Mouse (Mus musculus) layer of hippocampus, postnatal 10 days (tissue): Measurements from ENCODE around the gene Akt2. TPM values are rescaled to one million over a fixed set of nuclear protein-coding genes. Genes with fewer than 3 reads are reported as not detected.

Experiments
- DNase-seq, 2 experiments: peaks; one replicate each; pipeline ENCODE4 v3.0.0; 2021; ENCODE audit warnings: low spot score in 2 of 2
- long read RNA-seq: library from polyadenylated mRNA; stranded (forward); transcript quantifications from one replicate; pipeline ENCODE4 v2.0.0, GENCODE M21; 2023
- total RNA-seq, 2 experiments: library from RNA; stranded (reverse); gene quantifications; 2 replicates each; pipeline ENCODE4 v1.2.3; 2021

Akt2 gene
- 10 to 100 TPM; 92.7 to 94.8 TPM for total RNA-seq
- long read RNA-seq, full-length matches to known transcripts, result 52 of 86 reads
- long read RNA-seq, partial matches to known transcripts, result 24 of 86 reads
- long read RNA-seq, other reads (novel, unspliced or antisense), result 10 of 86 reads

DNA sequence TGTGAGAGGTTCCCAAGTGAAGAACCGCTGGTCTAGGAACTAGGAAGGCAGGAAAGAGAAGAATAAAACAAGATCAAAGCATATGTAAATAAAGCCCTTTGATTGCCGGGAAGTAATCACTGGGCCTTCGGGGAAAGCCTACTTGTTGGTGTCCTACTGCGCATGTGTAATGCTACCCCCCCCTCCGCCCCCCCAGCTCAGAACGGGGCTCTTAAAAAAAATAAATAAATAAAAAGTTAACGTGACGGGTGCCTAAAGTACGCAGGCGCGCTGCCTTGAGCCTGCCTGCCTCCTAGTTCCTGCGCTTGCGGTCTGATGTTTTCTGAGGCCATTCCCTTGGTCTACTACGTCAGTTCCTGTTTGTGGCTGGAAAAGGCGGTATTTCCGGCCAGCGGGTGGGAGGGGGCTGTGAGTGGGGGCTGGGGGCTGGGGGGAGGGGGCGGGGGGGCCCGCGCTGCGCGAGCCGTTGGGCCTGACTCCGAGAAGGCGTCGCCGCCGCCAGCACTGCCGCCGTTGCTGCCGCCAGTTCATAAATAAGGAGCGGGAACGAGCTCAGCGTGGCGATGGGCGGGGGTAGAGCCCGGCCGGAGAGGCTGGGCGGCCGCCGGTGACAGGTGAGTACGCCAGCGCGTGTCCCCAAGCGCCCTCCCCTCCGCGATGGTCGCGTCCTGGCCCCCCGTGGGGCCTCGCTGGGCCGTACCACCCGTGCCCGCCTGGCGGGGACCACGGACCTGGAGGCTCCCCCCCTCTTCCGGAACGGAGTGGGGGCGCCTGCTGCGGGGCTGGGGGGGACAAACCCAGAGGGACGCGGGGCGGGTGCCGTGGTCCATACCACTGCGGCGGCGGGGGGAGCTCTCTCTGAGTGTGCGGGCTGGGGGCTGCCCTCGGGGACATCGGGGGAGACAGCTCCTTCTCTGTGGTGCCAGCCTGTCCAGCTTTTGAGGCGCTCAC, at the start of gene Akt2:
Akt2 (plus strand) TSS at position 287 of the 951 bp plus-strand sequence.
- DNase-seq, result peak; percentile 92 to 95

DNA sequence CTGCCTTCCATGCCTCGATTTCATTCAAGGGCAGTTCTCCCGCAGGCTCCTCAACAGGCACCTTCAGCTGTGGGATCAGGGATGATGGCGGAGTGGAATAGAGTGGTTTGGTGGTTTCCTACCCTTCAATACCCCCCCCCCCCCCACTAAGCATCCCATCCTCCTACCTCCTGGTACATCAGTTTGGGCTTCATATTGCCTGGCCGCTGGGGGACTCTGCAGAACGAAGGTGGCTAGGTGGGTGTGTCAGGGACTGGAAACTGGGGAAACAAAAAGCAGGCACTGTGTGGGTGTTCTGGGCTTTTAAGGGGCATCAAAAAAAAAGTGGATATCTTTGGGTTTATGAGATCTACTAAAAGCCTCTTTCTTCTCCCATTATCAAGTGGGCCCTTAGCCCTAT, 49.4 kb upstream of the Akt2 start:
- DNase-seq, result no peak

DNA sequence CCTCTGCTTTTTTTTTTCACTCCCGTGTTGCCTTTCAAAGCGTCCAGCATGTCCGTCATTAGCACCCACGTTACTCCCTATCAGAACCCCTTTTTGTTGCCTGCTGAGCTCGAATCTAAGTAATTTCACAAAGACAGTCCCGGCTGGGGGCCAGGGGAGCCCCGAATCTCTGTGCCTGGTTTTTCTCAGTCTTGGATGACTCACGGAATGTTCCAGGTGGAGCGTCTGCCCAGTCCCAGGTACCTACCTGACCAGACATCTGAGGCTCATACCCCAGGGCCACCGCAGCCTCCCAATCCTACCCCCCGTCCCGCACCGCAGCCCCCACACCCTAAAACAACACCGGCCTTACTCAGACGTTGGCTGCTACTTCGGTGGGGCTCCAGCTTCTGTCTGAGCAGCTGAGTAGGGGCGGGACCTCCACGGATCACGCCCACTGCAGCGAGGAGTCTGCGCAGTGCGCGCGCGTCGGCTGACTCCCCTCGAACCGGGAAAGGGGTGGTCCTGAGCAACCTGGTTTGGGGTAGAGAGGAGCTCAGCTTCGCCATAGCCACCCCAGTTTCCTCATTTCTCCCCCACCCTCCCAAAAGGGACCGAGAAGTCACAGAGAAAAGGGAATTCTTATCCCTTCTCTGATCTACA, 48.8 kb upstream of the Akt2 start:
- peak; percentile 88 to 92 for DNase-seq

DNA sequence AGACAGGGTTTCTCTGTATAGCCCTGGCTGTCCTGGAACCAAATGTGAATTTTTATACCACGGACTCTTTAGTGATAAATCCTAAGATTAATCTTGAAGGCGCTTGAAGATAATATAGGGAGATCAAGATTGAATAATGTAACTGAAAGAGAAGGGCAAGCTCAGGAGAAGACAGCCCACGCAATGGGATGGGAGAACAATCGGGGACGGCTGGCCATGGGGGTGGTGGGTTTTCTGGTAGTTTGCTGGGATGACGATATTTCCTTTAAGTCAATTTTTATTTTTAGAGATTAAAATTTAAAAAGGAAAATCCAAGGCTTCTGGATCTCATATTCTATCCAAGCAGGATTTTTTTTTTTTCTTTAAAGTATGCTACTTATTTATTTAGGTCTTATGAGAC, 48.3 kb upstream of the Akt2 start:
- no peak for DNase-seq

DNA sequence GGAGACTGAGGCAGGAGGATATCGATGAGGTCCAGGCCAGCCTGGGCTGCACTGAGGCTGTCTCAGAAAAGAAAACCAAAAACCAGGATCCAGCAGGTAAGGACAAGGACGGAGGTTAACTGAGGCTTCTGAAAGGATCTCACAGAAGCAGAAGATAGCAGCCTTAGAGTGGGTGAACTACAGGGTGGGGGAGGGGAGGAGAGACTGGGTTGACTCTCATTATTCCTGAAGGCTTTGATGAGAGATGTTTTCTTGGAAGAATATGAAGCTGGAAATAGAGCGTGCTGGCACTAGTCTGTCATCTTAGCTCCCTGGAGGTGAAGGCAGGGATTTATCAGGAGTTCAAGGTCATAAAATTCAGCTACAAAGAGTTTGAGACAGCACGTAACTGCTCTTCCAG, 47.5 kb upstream of the Akt2 start:
- no peak for DNase-seq

DNA sequence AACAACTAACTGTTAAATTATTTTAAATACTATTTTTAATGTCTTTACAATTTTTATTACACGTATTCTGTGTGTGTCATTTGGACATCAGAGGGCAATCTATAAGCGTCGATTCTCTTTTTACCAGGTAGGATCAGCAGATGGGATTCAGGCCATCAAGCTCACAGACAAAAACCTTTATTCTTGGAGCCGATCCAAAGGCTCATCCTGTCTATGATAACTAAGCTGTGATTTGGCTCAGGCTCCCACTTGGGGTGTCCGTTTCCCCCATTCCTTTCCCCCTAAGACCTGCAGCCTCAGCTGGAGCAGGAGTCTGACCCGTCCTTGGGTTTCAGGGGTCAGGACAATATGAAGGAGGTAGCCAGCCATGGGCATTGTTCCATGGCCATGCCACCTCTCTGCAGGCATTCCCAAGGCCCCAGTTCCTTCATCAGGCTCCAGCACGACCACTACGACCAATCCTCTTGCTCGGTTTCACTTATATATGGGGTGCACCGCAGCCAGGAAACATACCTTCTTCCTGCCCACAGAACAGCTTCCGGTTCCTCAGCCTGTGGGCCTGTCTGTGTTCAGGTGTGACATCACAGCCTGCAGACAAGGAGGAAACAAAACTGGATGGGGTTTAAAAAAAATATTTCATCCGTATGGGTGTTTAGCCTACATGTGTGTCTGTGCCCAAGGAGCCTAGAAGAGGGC, 46.5 kb upstream of the Akt2 start:
- no peak for DNase-seq

DNA sequence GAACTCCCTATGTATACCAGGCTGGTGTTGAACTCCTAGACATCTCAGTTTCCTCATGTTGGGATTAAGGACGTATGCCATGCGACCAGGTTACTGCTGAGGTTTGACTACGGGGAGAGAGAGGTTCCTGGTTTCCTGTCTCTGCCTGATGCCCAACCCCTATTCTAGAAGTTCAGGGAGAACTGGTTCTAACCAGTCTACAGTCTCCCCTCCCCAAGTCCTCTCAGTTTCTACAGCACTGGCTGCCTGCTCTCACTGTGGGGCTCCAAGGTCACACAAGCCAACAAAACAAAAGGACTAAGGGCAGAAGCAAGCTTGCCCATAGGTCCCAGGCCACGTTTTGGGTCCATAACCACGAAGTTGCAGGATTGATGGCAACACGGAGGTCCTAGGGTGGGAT, 41.8 kb upstream of the Akt2 start:
- DNase-seq, result no peak

DNA sequence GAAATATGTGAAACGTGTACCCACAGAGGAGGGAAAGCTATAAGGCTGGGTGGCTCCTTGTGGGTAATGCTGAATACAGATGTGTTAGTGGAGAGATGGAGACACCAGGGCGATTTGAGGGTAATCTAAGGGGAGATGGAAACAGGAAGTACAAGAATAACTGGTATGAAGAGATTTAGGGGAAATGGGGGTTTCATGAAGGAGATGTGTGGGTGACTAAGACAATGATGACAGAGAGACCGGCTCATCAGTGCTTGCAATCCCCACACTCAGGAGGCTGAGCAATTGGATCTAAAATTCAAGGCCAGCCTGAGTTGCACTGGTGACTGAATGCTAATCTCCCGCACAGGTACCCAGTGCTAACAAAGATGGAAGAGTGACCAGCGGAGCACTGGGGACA, 39.3 kb upstream of the Akt2 start:
- DNase-seq, result no peak

DNA sequence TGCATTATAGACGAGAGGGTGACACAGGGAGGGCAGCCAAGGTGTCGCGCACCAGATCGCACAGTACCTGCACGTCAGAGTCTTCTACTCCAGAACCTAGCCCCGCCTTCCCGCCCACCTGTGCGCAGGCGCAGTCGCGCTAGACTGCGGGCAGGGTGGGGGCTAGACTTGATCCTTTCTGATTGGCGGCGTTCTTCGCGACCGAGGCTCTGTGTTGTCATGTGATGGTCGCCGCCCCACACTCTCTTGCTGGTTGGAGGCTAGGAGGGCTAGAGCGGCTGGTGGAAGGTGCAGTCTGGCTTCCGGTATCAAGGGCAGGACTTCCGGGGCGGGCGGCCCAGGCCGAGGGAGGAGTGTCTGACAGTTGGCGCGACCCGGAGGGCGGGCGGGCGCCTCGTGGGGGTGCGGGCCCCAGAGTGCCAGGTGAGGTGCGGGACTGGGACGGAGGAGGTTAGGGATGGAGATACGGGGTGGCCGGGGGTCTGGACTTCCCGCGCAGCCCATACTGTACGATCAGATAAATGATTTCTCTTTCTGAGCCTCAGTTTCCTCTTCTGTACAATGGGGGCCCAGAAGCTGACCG, 38.3 kb upstream of the Akt2 start, which contains the start of the genes Pld3 and 2310022A10Rik:
Pld3 (minus strand) TSS at position 288 of the 583 bp plus-strand sequence.
2310022A10Rik (plus strand) TSS at position 303 of the 583 bp plus-strand sequence.
- DNase-seq, result peak; percentile 92 to 95

DNA sequence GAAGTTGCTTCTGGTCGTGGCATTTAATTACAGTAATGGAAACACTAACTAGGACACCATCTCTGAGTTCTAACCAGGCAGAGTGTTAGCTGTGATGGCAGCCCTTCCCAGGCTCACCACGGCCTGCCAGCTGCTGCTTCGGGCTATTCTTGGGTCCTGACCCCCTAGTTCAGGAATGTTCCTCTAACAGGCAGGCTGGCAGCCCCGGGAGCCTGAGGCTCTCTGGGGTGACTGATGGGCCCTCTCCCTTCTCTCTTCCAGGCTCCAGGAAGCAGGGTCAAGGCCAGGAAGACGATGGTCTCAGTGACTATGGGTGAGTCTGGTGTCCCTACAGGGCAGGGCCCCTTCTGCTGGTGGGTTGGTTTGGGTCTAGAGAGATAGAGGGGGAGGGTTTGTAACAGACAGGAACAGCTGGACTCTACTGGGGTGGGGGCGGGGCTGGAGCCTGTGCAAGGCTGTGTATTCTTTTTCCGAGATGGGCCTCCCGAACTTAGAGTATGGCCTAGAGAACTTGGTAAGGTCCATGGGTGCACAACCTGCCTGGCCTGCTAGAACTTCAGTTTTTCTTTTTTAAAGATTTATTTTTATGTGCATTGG, 31.0 kb upstream of the Akt2 start:
- no peak for DNase-seq

DNA sequence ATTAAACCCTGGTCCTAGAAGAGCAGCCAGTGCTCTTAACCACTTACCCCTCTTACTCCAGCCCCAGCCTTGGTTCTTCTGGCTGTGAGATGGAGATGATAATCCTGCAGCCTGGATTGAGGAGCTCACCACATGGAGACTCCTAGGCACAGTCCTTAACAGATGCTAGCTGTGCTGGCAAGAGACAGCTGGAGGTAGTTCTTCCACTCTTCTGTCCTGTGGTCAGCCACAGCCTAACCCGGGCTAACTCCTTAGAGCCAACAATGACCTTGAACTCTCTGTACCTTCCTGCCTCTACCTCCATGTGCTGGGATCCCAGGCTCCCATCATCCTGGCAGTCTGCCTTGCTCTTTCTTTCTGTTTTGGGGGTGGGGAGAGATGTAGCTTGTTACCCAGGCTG, 30.4 kb upstream of the Akt2 start:
- DNase-seq, result no peak

DNA sequence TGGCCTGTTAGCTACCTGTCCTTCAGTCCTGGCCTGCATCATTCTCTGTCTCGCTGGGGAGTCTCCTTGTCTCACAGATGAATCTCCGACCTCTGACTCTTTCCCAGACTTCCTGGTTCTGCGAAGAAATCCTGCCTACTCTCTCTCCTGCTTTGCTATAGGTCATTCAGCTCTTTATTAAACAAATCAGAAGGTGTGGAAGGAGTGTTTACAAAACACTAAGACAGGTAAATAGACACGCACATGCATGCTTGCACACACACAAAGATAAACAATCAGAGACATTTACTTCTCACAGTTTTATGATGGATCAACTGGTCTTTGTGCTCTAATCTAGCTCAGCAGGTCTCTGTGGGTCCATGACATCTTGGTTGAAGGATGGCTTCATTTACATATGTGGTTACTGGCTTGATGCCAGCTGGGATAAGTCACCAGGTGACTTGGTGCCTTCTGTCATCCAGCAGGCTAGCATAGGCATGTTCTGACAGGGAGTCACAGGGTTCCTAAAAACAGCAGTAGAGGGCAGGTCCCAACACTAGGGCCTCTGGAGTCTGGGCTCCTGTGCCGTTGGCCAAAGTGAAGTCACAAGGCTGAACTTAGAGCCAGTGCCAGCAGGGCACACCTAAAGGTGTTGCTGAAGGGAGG, 21.6 kb upstream of the Akt2 start:
- no peak for DNase-seq

DNA sequence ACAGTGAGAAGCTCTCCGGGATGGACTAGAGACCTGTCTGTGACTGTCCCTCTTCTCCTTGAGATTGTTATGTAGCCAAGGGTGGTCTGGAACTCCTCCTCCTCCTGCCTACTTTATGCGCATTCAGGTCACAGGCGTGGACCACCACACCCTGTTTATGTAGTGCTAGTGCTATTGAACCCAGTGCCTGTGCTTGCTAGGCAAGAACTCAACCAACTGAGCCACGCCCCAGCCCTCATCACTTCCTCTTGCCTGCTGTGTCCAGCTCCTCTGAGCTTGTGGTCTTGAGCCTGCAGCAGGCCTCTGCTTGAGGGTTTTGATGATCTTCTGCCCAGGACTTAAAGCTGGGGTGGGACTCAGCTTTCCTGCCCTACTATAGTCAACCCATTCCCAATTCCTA, 19.2 kb upstream of the Akt2 start:
- no peak for DNase-seq

DNA sequence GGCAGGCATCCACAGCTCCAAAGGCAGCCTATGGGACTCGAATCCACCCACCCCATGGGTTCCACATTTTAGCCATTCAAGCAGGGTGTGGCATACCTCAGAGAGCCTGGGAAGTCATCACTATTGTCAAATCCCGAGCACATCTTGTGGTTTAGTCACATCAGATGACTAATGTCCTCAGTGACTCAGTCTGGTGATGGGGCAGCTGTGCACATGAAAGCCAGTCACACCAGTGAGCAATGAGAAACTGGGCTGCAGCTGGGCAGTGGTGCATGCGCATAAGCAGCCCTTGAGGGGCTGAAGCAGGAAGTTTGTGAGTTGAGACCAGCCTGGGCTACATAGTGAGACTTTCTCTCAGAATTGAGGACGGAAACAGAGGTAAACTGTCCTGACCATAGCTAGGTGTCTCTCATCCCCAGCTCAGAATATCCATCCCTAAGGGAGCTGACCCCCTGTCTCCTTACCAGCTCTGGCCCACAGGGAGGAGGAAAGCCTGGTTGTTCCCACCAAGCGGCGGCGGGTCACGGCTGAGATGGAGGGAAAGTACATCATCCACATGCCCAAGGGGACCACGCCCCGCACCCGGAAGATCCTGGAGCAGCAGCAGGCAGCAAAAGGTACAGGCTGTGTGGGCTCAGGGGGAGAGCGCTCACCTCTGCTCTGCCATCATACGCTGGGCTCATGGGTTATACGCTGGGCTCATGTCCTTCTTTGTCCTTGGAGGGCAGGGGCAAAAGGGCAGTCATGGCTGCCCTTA, 17.1 kb upstream of the Akt2 start:
- no peak for DNase-seq

DNA sequence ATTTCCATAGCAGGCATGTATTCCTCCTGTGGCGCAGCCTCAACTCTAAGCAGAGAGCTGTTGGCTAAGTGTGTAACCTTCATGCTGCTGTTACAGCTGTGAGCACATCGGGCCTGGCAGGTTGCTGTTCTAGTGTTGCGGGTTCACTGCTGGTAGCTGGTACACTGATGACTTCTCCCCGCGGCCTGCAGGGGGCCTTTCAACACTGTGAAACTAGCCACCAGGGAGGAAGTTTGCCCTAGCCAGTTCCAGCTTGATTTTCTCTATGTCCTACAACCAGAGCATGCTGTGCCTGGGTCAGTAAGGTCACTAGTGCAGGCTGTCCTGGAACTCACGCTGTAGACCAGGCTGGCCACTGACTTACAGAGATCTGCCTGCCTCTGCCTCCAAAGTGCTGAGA, 14.4 kb upstream of the Akt2 start:
- peak; percentile 46 to 58 for DNase-seq

DNA sequence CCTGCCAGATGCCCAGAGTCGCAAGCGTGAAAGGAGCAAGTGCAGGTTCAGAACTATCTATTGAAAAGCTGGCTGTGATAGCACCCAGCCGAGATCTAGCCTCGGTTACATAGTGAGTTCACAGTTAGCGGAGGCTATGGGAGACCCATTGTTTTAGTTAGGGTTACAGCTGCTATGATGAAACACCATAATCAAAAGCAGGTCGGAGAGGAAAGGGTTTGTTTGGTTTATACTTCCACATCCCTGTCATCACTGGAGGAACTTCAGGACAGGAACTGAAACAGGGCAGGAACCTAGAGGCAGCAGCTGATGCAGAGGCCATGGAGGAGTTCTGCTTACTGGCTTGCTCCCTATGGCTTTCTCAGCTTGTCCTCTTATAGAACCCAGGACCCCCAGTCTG, 13.8 kb upstream of the Akt2 start:
- DNase-seq, result no peak

DNA sequence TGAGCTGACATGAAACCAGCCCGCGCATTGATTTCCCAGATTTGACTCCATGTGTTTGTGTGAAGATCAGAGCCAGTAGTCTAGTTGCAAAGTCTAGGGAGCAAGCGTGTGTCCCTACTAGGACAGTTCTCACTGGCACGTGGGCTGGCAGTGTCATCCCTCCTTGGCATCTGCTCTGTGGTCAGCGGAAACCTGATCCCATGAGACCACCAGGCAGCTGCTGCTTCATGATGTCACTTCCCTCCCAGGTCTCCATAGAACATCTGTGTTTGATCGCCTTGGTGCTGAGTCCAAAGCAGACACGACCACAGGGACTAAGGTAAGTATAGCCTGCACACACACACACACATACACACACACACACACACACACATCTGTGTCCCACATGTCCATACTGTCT, 12.9 kb upstream of the Akt2 start:
- no peak for DNase-seq

DNA sequence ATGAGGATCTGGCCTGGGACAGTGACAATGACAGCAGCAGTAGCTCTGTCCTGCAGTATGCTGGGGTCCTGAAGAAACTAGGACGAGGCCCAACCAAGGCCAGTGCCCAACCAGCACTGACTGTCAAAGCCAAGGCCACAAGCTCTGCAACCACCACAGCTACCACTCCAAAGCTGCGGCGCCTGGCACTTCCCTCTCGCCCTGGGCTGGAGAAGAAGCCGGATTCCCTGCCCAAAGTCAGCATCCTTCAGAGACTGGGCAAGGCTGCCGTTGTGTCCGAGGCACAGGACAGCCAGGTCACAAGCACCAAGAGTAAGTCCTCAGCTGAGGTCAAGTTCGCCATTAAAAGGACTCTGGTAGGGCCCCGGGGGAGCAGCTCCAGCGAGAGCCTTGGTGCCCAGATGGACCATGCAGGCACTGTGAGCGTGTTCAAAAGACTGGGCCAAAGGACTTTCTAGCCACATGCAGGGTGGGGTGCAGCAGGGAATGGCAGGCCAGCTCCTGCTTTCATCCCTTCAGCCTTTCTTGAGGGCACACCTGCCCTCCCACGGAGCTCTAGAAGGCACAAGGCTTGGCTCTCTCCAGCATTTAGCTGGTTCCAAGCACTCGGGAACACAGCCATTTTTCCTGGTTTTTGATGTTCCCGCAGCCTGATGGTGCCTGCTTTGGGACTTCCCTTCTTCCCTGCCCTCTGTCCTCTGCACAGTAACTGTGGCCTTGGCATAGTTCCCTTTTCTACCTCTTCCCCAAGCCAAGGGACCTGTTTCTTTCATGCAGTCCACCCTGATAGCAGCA, 10.8 kb upstream of the Akt2 start:
- DNase-seq, result no peak

DNA sequence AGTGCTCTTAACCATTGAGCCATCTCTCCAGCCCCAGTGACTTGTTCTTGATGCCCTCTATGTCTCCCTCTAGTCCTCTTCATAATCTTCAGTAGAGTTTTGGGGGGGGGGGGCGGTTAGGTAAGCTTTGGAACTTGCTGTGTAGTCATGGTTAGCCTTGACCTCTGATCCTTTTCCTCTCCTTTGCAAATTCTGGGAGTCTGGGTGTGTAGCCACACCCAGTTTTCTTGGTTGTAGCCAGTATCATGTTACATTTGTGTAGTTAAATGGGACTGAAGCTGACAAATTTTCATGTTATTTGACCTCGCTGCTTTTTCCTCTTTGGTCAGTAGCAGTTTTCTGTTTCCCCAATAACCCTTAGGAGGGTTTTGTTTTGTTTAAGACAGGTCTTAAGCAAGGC, 4.5 kb upstream of the Akt2 start:
- no peak for DNase-seq
